Comparison of ENCODE assay signal across 9 mouse cellular contexts in genomic region chr11:58994337-58994826, GRCm38 (mm10). TPM values are rescaled to one million over a fixed set of nuclear protein-coding genes. Genes with fewer than 3 reads are reported as not detected.
DNase-seq lines count a peak whose midpoint lies in the region; ATAC-seq and TF ChIP-seq lines count a peak whose summit lies in the region.
"Had no signal": no experiment of that assay in that cellular context is flagged by ENCODE, and none has a peak within 500 bp of the region (broad histone marks: within the 10 kb centered on the region; RNA-seq: fewer than 3 reads in every experiment).

No protein-coding gene starts in this region.

- 3% methylated on average over 33 of the region's 35 CpGs for WGBS in heart, embryonic 10.5 days
- WGBS in forebrain, embryonic 10.5 days: 1% methylated on average over 33 of the region's 35 CpGs
- WGBS in lung, adult 2 months: 2% methylated on average over 29 of the region's 35 CpGs
- 2% methylated on average over 31 of the region's 35 CpGs for WGBS in neural tube, embryonic 15.5 days

- ATAC-seq in neural tube, embryonic 15.5 days (ENCODE audit: low FRiP score): peak; percentile 80
- ATAC-seq: Patski had no signal

- peaks cover 98% of the 10 kb centered on the region for H3K4me1 ChIP-seq in heart, embryonic 10.5 days
- peaks cover 20% of the 10 kb centered on the region for H3K4me1 ChIP-seq in forebrain, embryonic 10.5 days
- H3K4me1 ChIP-seq in lung, adult 2 months (ENCODE audit: control insufficient read depth, insufficient read depth, low read length): peaks cover 3% of the 10 kb centered on the region; the same call in 1 of the 2 replicates
- peaks cover 10% of the 10 kb centered on the region for H3K4me1 ChIP-seq in neural tube, embryonic 15.5 days

- TF ChIP-seq CTCF in brain, embryonic 14.5 days (IDR thresholded peaks at IDR 0.05; ENCODE audit: borderline replicate concordance, extremely low read depth, insufficient read depth, insufficient read length): peak; percentile 23; the same call in 1 of the 2 replicates
- no peak for TF ChIP-seq CTCF in lung, adult 2 months (IDR thresholded peaks at IDR 0.05; ENCODE audit: insufficient read depth, low read length)

- no peaks in the 10 kb centered on the region for H3K9me3 ChIP-seq in heart, embryonic 10.5 days
- H3K9me3 ChIP-seq in forebrain, embryonic 10.5 days: no peaks in the 10 kb centered on the region
- H3K9me3 ChIP-seq in neural tube, embryonic 15.5 days (replicated peaks): no peaks in the 10 kb centered on the region

- H3K27me3 ChIP-seq in heart, embryonic 10.5 days (ENCODE audit: insufficient read depth, poor library complexity, severe bottlenecking): peaks cover 28% of the 10 kb centered on the region
- H3K27me3 ChIP-seq in forebrain, embryonic 10.5 days (ENCODE audit: poor library complexity, severe bottlenecking): peaks cover 69% of the 10 kb centered on the region
- peaks cover 27% of the 10 kb centered on the region for H3K27me3 ChIP-seq in neural tube, embryonic 15.5 days (replicated peaks)

- peak overlapping the region; percentile 49; the same call in 1 of the 2 replicates for H3K27ac ChIP-seq in heart, embryonic 10.5 days
- H3K27ac ChIP-seq in forebrain, embryonic 10.5 days: peak overlapping the region; percentile 49; the same call in 1 of the 2 replicates
- H3K27ac ChIP-seq in neural tube, embryonic 15.5 days (replicated peaks): no peak overlapping the region

- DNase-seq in heart, embryonic 10.5 days (ENCODE audit: low spot score): peak; percentile 93
- no peak for DNase-seq in heart, adult 9 months (ENCODE audit: low spot score in 2 of 2)
- DNase-seq in brain, embryonic 14.5 days (ENCODE audit: low read depth): peak; percentile 53
- DNase-seq in forebrain, embryonic 10.5 days (ENCODE audit: extremely low spot score, low spot score): peak; percentile 74
- DNase-seq in kidney, adult 11 months: peak; percentile 50
- DNase-seq in lung, adult 2 months: peak; percentile 45
- DNase-seq in adipocyte (ENCODE audit: low spot score): no peak

- peak overlapping the region; percentile 56 for H3K4me3 ChIP-seq in heart, embryonic 10.5 days
- peak overlapping the region; percentile 52 for H3K4me3 ChIP-seq in forebrain, embryonic 10.5 days
- H3K4me3 ChIP-seq in lung, adult 2 months (replicated peaks; ENCODE audit: extremely low read depth, low read depth, low read length): peak overlapping the region; percentile 45
- peak overlapping the region; percentile 39 for H3K4me3 ChIP-seq in neural tube, embryonic 15.5 days (replicated peaks)

- no peak for TF ChIP-seq POLR2A in brain, embryonic 14.5 days (IDR thresholded peaks at IDR 0.05; ENCODE audit: borderline replicate concordance, extremely low read depth, insufficient read depth, insufficient read length, poor library complexity, severe bottlenecking)
- no peak for TF ChIP-seq POLR2A in lung, adult 2 months (IDR thresholded peaks at IDR 0.05; ENCODE audit: borderline replicate concordance, extremely low read depth, low read depth, low read length)

- peak overlapping the region; percentile 21; the same call in 1 of the 2 replicates for H3K9ac ChIP-seq in neural tube, embryonic 15.5 days (replicated peaks)

- peaks cover 41% of the 10 kb centered on the region for H3K36me3 ChIP-seq in heart, embryonic 10.5 days
- H3K36me3 ChIP-seq in forebrain, embryonic 10.5 days (replicated peaks): peaks cover 21% of the 10 kb centered on the region
- H3K36me3 ChIP-seq in neural tube, embryonic 15.5 days: peaks cover 16% of the 10 kb centered on the region

- peak overlapping the region; percentile 63 for H3K4me2 ChIP-seq in neural tube, embryonic 15.5 days

RNA-seq across cellular contexts. Expression of gene Trim11, which starts 16.5 kb away (rescaled TPM):
- 24.0 and 31.4 TPM in 2 replicates for polyA plus RNA-seq in heart, embryonic 10.5 days (2016; fragmentation: Nextera tagmentation; extraction: Ambion mirVana)
- polyA plus RNA-seq in brain, embryonic 14.5 days (2012; rRNA removed): 25.8 and 30.6 TPM in 2 replicates
- 18.5 and 19.6 TPM in 2 replicates for polyA plus RNA-seq in forebrain, embryonic 10.5 days (2016; fragmentation: Nextera tagmentation; extraction: Ambion mirVana)
- 31.4 and 38.3 TPM in 2 replicates for polyA plus RNA-seq in lung, adult 2 months (2012; rRNA removed)
- 22.2 and 22.5 TPM in 2 replicates for polyA plus RNA-seq in neural tube, embryonic 15.5 days (2015; fragmentation: Nextera tagmentation; extraction: Ambion mirVana)

RNA-seq across cellular contexts. Expression of gene Hist3h2a, which starts 39.9 kb away (rescaled TPM):
- polyA plus RNA-seq in heart, embryonic 10.5 days (2016; fragmentation: Nextera tagmentation; extraction: Ambion mirVana): 15.5 and 15.9 TPM in 2 replicates
- polyA plus RNA-seq in brain, embryonic 14.5 days (2012; rRNA removed): 120 and 164 TPM in 2 replicates
- polyA plus RNA-seq in forebrain, embryonic 10.5 days (2016; fragmentation: Nextera tagmentation; extraction: Ambion mirVana): 15.1 and 19.4 TPM in 2 replicates
- 19.7 and 25.5 TPM in 2 replicates for polyA plus RNA-seq in lung, adult 2 months (2012; rRNA removed)
- 66.5 and 86.3 TPM in 2 replicates for polyA plus RNA-seq in neural tube, embryonic 15.5 days (2015; fragmentation: Nextera tagmentation; extraction: Ambion mirVana)

RNA-seq across cellular contexts. Expression of gene Trim17, which starts 39.9 kb away (rescaled TPM):
- polyA plus RNA-seq in heart, embryonic 10.5 days (2016; fragmentation: Nextera tagmentation; extraction: Ambion mirVana): 0.75 and 0.79 TPM in 2 replicates
- 2.1 and 2.2 TPM in 2 replicates for polyA plus RNA-seq in brain, embryonic 14.5 days (2012; rRNA removed)
- polyA plus RNA-seq in forebrain, embryonic 10.5 days (2016; fragmentation: Nextera tagmentation; extraction: Ambion mirVana): 0.19 and 0.31 TPM in 2 replicates
- polyA plus RNA-seq in lung, adult 2 months (2012; rRNA removed): 0.97 and 1.1 TPM in 2 replicates
- polyA plus RNA-seq in neural tube, embryonic 15.5 days (2015; fragmentation: Nextera tagmentation; extraction: Ambion mirVana): 1.1 TPM in 2 replicates

RNA-seq across cellular contexts. Expression of gene Hist3h2ba, which starts 45.7 kb away (rescaled TPM):
- polyA plus RNA-seq in heart, embryonic 10.5 days (2016; fragmentation: Nextera tagmentation; extraction: Ambion mirVana): 4.8 and 9.8 TPM in 2 replicates
- polyA plus RNA-seq in brain, embryonic 14.5 days (2012; rRNA removed): 726 and 1,077 TPM in 2 replicates
- 22.7 and 36.5 TPM in 2 replicates for polyA plus RNA-seq in forebrain, embryonic 10.5 days (2016; fragmentation: Nextera tagmentation; extraction: Ambion mirVana)
- polyA plus RNA-seq in lung, adult 2 months (2012; rRNA removed): 0.62 and 2.4 TPM in 2 replicates
- polyA plus RNA-seq in neural tube, embryonic 15.5 days (2015; fragmentation: Nextera tagmentation; extraction: Ambion mirVana): 184 and 262 TPM in 2 replicates

RNA-seq across cellular contexts. Expression of gene Rnf187, which starts 55.7 kb away (rescaled TPM):
- polyA plus RNA-seq in heart, embryonic 10.5 days (2016; fragmentation: Nextera tagmentation; extraction: Ambion mirVana): 169 and 213 TPM in 2 replicates
- 664 and 715 TPM in 2 replicates for polyA plus RNA-seq in brain, embryonic 14.5 days (2012; rRNA removed)
- 265 and 273 TPM in 2 replicates for polyA plus RNA-seq in forebrain, embryonic 10.5 days (2016; fragmentation: Nextera tagmentation; extraction: Ambion mirVana)
- polyA plus RNA-seq in lung, adult 2 months (2012; rRNA removed): 190 and 269 TPM in 2 replicates
- 559 and 636 TPM in 2 replicates for polyA plus RNA-seq in neural tube, embryonic 15.5 days (2015; fragmentation: Nextera tagmentation; extraction: Ambion mirVana)

Comparison
In these comparisons a context has a peak if more than half of its experiments do, and no peak if none do; other contexts are left out.
1. DNase-seq: peak in heart, embryonic 10.5 days (single experiment), brain, embryonic 14.5 days (single experiment), forebrain, embryonic 10.5 days (single experiment), kidney, adult 11 months (single experiment) and lung, adult 2 months (single experiment); none in heart, adult 9 months (0 of 2) and adipocyte (single experiment).
2. Peak in every context shown above with its lines, with median percentiles within 50 percentile points of each other: H3K4me3 ChIP-seq.